Mouse (Mus musculus): ENCODE results near the gene Capn3. TPM values are rescaled to one million over a fixed set of nuclear protein-coding genes. Genes with fewer than 3 reads are reported as not detected.
A peak's percentile ranks its signal among the peaks of the same experiment; 100 is the strongest.

Capn3 gene
- total and polyA plus RNA-seq, 2 experiments from 2014 or later = 1.6 to 1.8 TPM

DNA sequence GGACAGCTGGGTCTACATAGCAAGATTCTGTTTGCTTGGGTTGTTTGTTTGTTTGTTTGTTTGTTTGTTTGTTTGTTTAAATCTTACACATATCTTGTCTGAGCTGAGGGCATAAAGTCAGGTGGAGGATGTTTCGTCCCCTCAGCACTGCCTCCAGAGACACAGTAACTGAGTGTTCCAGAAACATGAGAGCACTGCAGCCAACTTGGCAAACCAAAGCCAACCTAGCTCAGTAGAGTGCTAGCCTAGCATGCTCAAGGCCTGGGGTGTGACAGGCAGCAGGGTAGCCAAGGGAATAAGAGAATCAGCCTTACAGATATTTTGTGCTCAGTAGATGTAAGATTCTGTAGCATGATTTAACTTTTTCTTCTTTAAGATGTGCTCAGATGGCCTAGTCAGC is 11.3 kb upstream of the Capn3 start:
- DNase-seq (ENCODE audit: low spot score) = no peak
- 92% methylated on average over 1 of the region's 1 CpGs for whole genome bisulfite sequencing

DNA sequence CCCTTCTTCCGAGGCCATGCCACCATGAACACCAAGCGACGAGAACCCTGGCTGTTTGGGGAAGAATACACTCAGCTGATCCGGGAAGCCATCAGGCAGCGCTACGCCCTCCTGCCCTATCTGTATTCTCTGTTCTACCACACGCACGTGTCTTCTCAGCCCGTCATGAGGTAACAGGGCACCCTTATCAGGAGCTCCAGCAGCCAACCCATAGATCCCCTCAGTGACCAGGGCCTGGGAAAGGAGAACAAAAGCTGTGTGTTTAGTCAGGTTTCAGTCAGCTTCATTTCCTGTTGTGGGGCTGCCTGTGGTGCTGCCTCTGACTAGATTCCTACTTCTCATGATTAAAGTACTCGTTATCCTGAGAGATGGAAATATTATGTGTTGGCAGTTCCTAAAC is 9.4 kb upstream of the Capn3 start:
- TF ChIP-seq CTCF (IDR thresholded peaks at IDR 0.05; ENCODE audit: low read depth) (no peak), EP300 (IDR thresholded peaks at IDR 0.05; ENCODE audit: low read depth) (no peak)
- 0 out of 2 replicates have a peak, but pooled peaks cover 7% of the 10 kb centered on the region for H3K4me1 ChIP-seq (ENCODE audit: control insufficient read depth, insufficient read depth)
- no peak overlapping the region for H3K4me2 ChIP-seq (ENCODE audit: low read depth, low read length)
- H3K4me3 ChIP-seq (ENCODE audit: low read depth, low read length) = no peak overlapping the region
- no peaks in the 10 kb centered on the region for H3K36me3 ChIP-seq (replicated peaks; ENCODE audit: control insufficient read depth, insufficient read depth, low read length)
- no peak overlapping the region for H3K27ac ChIP-seq (ENCODE audit: low read depth)
- ATAC-seq (ENCODE audit: insufficient read depth, low read depth) (no peak), DNase-seq (ENCODE audit: low spot score) (peak; percentile 10)
- H3K27me3 ChIP-seq (ENCODE audit: control insufficient read depth, insufficient read depth, low read length) = no peaks in the 10 kb centered on the region
- no peak overlapping the region for H3K9ac ChIP-seq (replicated peaks; ENCODE audit: low read depth, low read length)
- WGBS = 46% methylated on average over 10 of the region's 10 CpGs
- no peaks in the 10 kb centered on the region for H3K9me3 ChIP-seq (replicated peaks; ENCODE audit: control insufficient read depth, low read length)

More for the DNA sequence above, 11.3 kb upstream of the Capn3 start:
- no peak for TF ChIP-seq EP300 (IDR thresholded peaks at IDR 0.05; ENCODE audit: low read depth)
- no peak for TF ChIP-seq CTCF (IDR thresholded peaks at IDR 0.05; ENCODE audit: low read depth)
- H3K4me1 ChIP-seq (ENCODE audit: control insufficient read depth, insufficient read depth) = 0 out of 2 replicates have a peak, but pooled peaks cover 7% of the 10 kb centered on the region
- no peak overlapping the region for H3K27ac ChIP-seq (ENCODE audit: low read depth)
- H3K4me3 ChIP-seq (ENCODE audit: low read depth, low read length) = no peak overlapping the region
- no peak for ATAC-seq (ENCODE audit: insufficient read depth, low read depth)
- H3K9ac ChIP-seq (replicated peaks; ENCODE audit: low read depth, low read length) = no peak overlapping the region
- no peaks in the 10 kb centered on the region for H3K9me3 ChIP-seq (replicated peaks; ENCODE audit: control insufficient read depth, low read length)
- no peaks in the 10 kb centered on the region for H3K36me3 ChIP-seq (replicated peaks; ENCODE audit: control insufficient read depth, insufficient read depth, low read length)
- H3K27me3 ChIP-seq (ENCODE audit: control insufficient read depth, insufficient read depth, low read length) = no peaks in the 10 kb centered on the region
- no peak overlapping the region for H3K4me2 ChIP-seq (ENCODE audit: low read depth, low read length)

- 93% methylated on average over 1 of the region's 1 CpGs for WGBS
- H3K4me1 ChIP-seq (ENCODE audit: control insufficient read depth, insufficient read depth) = 0 out of 2 replicates have a peak, but pooled peaks cover 4% of the 10 kb centered on the region
- H3K27ac ChIP-seq (ENCODE audit: low read depth) = no peak overlapping the region
- DNase-seq (ENCODE audit: low spot score) (no peak), ATAC-seq (ENCODE audit: insufficient read depth, low read depth) (no peak)
- no peaks in the 10 kb centered on the region for H3K9me3 ChIP-seq (replicated peaks; ENCODE audit: control insufficient read depth, low read length)
- TF ChIP-seq EP300 (IDR thresholded peaks at IDR 0.05; ENCODE audit: low read depth) = no peak
- no peak for TF ChIP-seq CTCF (IDR thresholded peaks at IDR 0.05; ENCODE audit: low read depth)
- H3K36me3 ChIP-seq (replicated peaks; ENCODE audit: control insufficient read depth, insufficient read depth, low read length) = no peaks in the 10 kb centered on the region
- no peak overlapping the region for H3K4me3 ChIP-seq (ENCODE audit: low read depth, low read length)
- H3K9ac ChIP-seq (replicated peaks; ENCODE audit: low read depth, low read length) = no peak overlapping the region
- no peak overlapping the region for H3K4me2 ChIP-seq (ENCODE audit: low read depth, low read length)
- H3K27me3 ChIP-seq (ENCODE audit: control insufficient read depth, insufficient read depth, low read length) = no peaks in the 10 kb centered on the region
Measured at GRCm38 (mm10) chr2:120447306-120447705, 8.5 kb upstream of the Capn3 start.

- no peak overlapping the region for H3K27ac ChIP-seq (ENCODE audit: low read depth)
- H3K9ac ChIP-seq (replicated peaks; ENCODE audit: low read depth, low read length) = no peak overlapping the region
- no peaks in the 10 kb centered on the region for H3K4me1 ChIP-seq (ENCODE audit: control insufficient read depth, insufficient read depth)
- DNase-seq (ENCODE audit: low spot score) = no peak
- no peaks in the 10 kb centered on the region for H3K27me3 ChIP-seq (ENCODE audit: control insufficient read depth, insufficient read depth, low read length)
- H3K36me3 ChIP-seq (replicated peaks; ENCODE audit: control insufficient read depth, insufficient read depth, low read length) = no peaks in the 10 kb centered on the region
- no peak overlapping the region for H3K4me3 ChIP-seq (ENCODE audit: low read depth, low read length)
- H3K4me2 ChIP-seq (ENCODE audit: low read depth, low read length) = no peak overlapping the region
- WGBS = 54% methylated on average over 6 of the region's 6 CpGs
- TF ChIP-seq EP300 (IDR thresholded peaks at IDR 0.05; ENCODE audit: low read depth) (no peak), CTCF (IDR thresholded peaks at IDR 0.05; ENCODE audit: low read depth) (no peak)
- no peak for ATAC-seq (ENCODE audit: insufficient read depth, low read depth)
- no peaks in the 10 kb centered on the region for H3K9me3 ChIP-seq (replicated peaks; ENCODE audit: control insufficient read depth, low read length)
Measured at GRCm38 (mm10) chr2:120450724-120451123, 5.1 kb upstream of the Capn3 start.

GRCm38 (mm10) chr2:120452600-120452999 is 3.2 kb upstream of the Capn3 start:
- no peaks in the 10 kb centered on the region for H3K36me3 ChIP-seq (replicated peaks; ENCODE audit: control insufficient read depth, insufficient read depth, low read length)
- WGBS = 51% methylated on average over 4 of the region's 4 CpGs
- H3K4me2 ChIP-seq (ENCODE audit: low read depth, low read length) = no peak overlapping the region
- H3K9ac ChIP-seq (replicated peaks; ENCODE audit: low read depth, low read length) = no peak overlapping the region
- no peaks in the 10 kb centered on the region for H3K4me1 ChIP-seq (ENCODE audit: control insufficient read depth, insufficient read depth)
- H3K9me3 ChIP-seq (replicated peaks; ENCODE audit: control insufficient read depth, low read length) = no peaks in the 10 kb centered on the region
- no peaks in the 10 kb centered on the region for H3K27me3 ChIP-seq (ENCODE audit: control insufficient read depth, insufficient read depth, low read length)
- TF ChIP-seq CTCF (IDR thresholded peaks at IDR 0.05; ENCODE audit: low read depth) (no peak), EP300 (IDR thresholded peaks at IDR 0.05; ENCODE audit: low read depth) (no peak)
- no peak for DNase-seq (ENCODE audit: low spot score)
- no peak overlapping the region for H3K27ac ChIP-seq (ENCODE audit: low read depth)
- H3K4me3 ChIP-seq (ENCODE audit: low read depth, low read length) = no peak overlapping the region
- ATAC-seq (ENCODE audit: insufficient read depth, low read depth) = no peak

DNA sequence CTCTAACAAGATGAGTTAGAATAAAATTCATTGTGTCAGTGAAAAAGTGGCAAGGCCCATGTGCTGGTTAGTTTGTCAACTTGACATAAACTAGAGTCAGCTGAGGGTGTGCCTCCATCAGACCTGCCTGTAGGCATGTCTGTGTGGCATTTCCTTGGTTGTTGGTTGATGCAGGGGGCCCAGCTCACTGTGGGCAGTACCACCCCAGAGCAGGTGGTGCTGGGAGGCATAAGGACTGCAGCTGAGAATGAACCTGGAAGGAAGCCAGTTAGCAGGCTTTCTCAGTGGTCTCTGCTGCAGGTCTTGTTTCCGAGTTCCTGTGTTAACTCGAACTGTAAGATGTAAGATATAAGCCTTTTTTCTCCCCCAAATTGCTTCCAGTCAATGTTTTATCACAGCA is 832 bp upstream of the Capn3 start:
- H3K4me2 ChIP-seq (ENCODE audit: low read depth, low read length) = no peak overlapping the region
- no peak overlapping the region for H3K4me3 ChIP-seq (ENCODE audit: low read depth, low read length)
- TF ChIP-seq EP300 (IDR thresholded peaks at IDR 0.05; ENCODE audit: low read depth) (no peak), CTCF (IDR thresholded peaks at IDR 0.05; ENCODE audit: low read depth) (no peak)
- DNase-seq (ENCODE audit: low spot score) = no peak
- H3K36me3 ChIP-seq (replicated peaks; ENCODE audit: control insufficient read depth, insufficient read depth, low read length) = 0 out of 2 replicates have a peak, but pooled peaks cover 4% of the 10 kb centered on the region
- no peaks in the 10 kb centered on the region for H3K27me3 ChIP-seq (ENCODE audit: control insufficient read depth, insufficient read depth, low read length)
- H3K27ac ChIP-seq (ENCODE audit: low read depth) = no peak overlapping the region; the same call in 1 of the 2 replicates
- H3K9ac ChIP-seq (replicated peaks; ENCODE audit: low read depth, low read length) = no peak overlapping the region
- H3K9me3 ChIP-seq (replicated peaks; ENCODE audit: control insufficient read depth, low read length) = no peaks in the 10 kb centered on the region
- ATAC-seq (ENCODE audit: insufficient read depth, low read depth) = no peak
- 50% methylated on average over 2 of the region's 2 CpGs for WGBS
- no peaks in the 10 kb centered on the region for H3K4me1 ChIP-seq (ENCODE audit: control insufficient read depth, insufficient read depth)

Data from heart, postnatal 0 days (tissue).